Mouse (Mus musculus) heart, embryonic 12.5 days (tissue): ENCODE data around the gene Tpm3. TPM values are rescaled to one million over a fixed set of nuclear protein-coding genes. Genes with fewer than 3 reads are reported as not detected.

Experiments
- ATAC-seq: fragments of 200-750 bp; cut with Nextera tagmentation; 2 replicates; pipeline ENCODE4 v1.8.0; 2017; ENCODE audit warnings: moderate TSS enrichment, moderate library complexity; ENCODE audit not compliant: insufficient number of reproducible peaks, low FRiP score
- H3K27ac ChIP-seq: fragments of 300-500 bp; sonication (generic); 2 replicates; pipeline ENCODE4 v1.5.1; 2016; ENCODE audit warnings: mild to moderate bottlenecking, moderate library complexity; ENCODE audit not compliant: poor library complexity, severe bottlenecking
- H3K27me3 ChIP-seq: fragments of 300-500 bp; sonication (generic); replicated peaks from 2 replicates; pipeline ENCODE4 v1.6.1; 2016; ENCODE audit warnings: mild to moderate bottlenecking, moderate library complexity
- H3K36me3 ChIP-seq: fragments of 300-500 bp; sonication (generic); 2 replicates; pipeline ENCODE4 v1.6.1; 2016; ENCODE audit warnings: mild to moderate bottlenecking, moderate library complexity
- H3K4me1 ChIP-seq: fragments of 300-500 bp; sonication (generic); replicated peaks from 2 replicates; pipeline ENCODE4 v1.6.1; 2016; ENCODE audit warnings: mild to moderate bottlenecking
- H3K4me2 ChIP-seq: fragments of 300-500 bp; sonication (generic); 2 replicates; pipeline ENCODE4 v1.6.1; 2016; ENCODE audit warnings: mild to moderate bottlenecking, moderate library complexity
- H3K4me3 ChIP-seq: fragments of 300-500 bp; sonication (generic); 2 replicates; pipeline ENCODE4 v1.5.1; 2016; ENCODE audit warnings: mild to moderate bottlenecking
- H3K9ac ChIP-seq: fragments of 300-500 bp; sonication (generic); 2 replicates; pipeline ENCODE4 v1.6.1; 2016; ENCODE audit warnings: mild to moderate bottlenecking, moderate library complexity
- H3K9me3 ChIP-seq: fragments of 300-500 bp; sonication (generic); replicated peaks from 2 replicates; pipeline ENCODE4 v1.6.1; 2016; ENCODE audit warnings: mild to moderate bottlenecking, moderate library complexity
- WGBS: fragments of 180-500 bp; shearing (Covaris S2); methylation state at CpG from one replicate; pipeline ENCODE4 v1.1.7; 2016; 5-methylcytosine and 5-hydroxymethylcytosine counted together
- polyA plus RNA-seq: library from polyadenylated mRNA; unstranded; fragments of >200 nt; fragmentation: Nextera tagmentation; extraction: Ambion mirVana; gene quantifications from 2 replicates; pipeline ENCODE4 v1.2.1, GENCODE M21; 2016

Tpm3 gene
- polyA plus RNA-seq, 1 experiment from 2014 or later: 335 TPM

DNA sequence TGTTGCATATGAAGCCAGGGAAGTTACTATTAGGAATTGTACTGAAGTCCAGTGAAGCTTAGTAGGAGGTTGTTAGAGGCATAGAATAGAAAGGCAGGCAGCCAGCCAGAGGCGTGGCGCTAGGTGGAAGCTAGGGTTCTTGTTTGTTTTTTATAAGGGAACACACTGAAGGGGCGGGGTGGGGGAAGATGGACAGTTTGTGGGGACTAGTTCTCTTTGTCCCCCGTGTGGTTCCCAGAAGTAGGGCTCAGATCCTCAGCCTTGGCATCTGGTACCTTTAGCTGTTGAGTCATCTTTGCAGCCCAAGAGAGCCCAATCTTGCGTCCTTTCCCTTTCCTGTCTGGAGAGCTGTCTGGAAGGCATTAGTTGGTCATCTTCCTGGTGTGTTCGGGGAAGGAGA is 12.8 kb downstream of the Tpm3 start:
- peaks cover 53% of the 10 kb centered on the region for H3K4me1 ChIP-seq
- H3K9ac ChIP-seq: no peak overlapping the region
- H3K4me2 ChIP-seq: peak overlapping the region; percentile 33; the same call in 1 of the 2 replicates
- no peaks in the 10 kb centered on the region for H3K9me3 ChIP-seq
- no peak overlapping the region for H3K4me3 ChIP-seq
- H3K36me3 ChIP-seq: peaks cover 50% of the 10 kb centered on the region
- ATAC-seq: no peak
- 73% methylated on average over 6 of the region's 6 CpGs for WGBS
- no peaks in the 10 kb centered on the region for H3K27me3 ChIP-seq
- H3K27ac ChIP-seq: peak overlapping the region; percentile 22; the same call in 1 of the 2 replicates

DNA sequence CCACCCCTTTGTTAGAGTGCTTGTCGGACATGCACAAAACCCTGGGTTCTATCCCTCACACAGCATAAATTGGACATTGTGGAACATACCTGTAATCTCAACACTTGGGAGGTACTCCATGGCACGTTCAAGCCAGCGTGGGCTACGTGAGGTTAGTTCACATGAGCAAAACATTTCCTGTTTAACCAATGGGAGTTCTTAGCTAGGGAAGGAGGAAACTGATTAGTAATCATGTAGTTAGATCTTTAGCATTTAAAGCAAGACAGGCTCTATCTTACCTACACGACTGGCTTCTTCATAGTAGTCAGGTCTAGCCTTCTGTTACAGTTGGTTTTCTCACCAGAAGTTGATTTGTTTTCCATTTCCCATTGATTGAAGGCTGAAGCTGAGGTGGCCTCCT is 13.6 kb downstream of the Tpm3 start:
- Histone ChIP-seq H3K36me3 (peaks cover 58% of the 10 kb centered on the region), H3K27me3 (no peaks in the 10 kb centered on the region), H3K4me2 (no peak overlapping the region), H3K9me3 (no peaks in the 10 kb centered on the region), H3K4me3 (no peak overlapping the region), H3K9ac (no peak overlapping the region), H3K4me1 (peaks cover 50% of the 10 kb centered on the region), H3K27ac (no peak overlapping the region)
- 74% methylated on average over 5 of the region's 5 CpGs for WGBS
- no peak for ATAC-seq

DNA sequence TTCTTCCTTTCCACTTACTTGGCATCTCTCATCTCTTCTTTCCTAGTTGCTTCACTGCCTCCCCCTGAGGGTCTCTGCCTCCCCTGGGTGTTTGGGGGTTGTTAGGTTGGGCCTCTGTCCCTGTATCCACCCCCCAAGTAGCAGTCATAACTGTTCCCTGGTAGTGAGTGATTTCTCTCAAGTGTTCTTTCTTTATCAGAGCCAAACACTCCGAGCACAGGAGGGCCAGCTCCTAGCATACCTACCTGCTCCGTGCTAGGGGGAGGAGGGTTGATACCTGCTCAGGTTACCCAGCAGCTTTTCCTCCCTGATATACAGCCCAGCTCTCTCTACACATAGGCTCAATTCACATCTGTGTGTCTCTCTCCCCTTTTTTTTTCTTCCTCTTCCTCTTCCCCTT is 16.2 kb downstream of the Tpm3 start:
- no peak for ATAC-seq

DNA sequence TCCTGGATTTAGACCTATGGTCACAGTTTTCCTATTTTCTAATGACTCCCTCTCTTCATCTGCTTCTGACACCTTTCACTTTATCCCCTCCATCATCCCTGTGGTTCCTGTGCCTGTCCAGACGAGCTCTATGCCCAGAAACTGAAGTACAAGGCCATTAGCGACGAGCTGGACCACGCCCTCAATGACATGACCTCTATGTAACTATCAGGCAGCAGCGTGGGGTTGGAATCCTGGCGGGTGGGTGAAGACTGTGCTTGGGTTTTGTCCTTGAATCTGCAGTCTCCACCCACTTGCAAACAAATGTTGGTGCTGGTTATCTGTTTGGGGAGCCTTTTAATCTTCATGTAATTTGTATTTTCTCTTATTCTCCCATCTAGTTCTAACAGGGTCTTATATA is 18.4 kb downstream of the Tpm3 start:
- no peak overlapping the region for H3K27ac ChIP-seq
- H3K4me3 ChIP-seq: no peak overlapping the region
- 74% methylated on average over 6 of the region's 6 CpGs for WGBS
- H3K4me1 ChIP-seq: peaks cover 10% of the 10 kb centered on the region
- no peak for ATAC-seq
- no peaks in the 10 kb centered on the region for H3K9me3 ChIP-seq
- H3K27me3 ChIP-seq: no peaks in the 10 kb centered on the region
- no peak overlapping the region for H3K4me2 ChIP-seq
- H3K36me3 ChIP-seq: peaks cover 96% of the 10 kb centered on the region
- no peak overlapping the region for H3K9ac ChIP-seq

More for the DNA sequence above, 16.2 kb downstream of the Tpm3 start:
- 83% methylated on average over 2 of the region's 2 CpGs for WGBS
- H3K4me1 ChIP-seq: peaks cover 29% of the 10 kb centered on the region
- H3K27me3 ChIP-seq: no peaks in the 10 kb centered on the region
- H3K27ac ChIP-seq: no peak overlapping the region
- H3K36me3 ChIP-seq: peaks cover 84% of the 10 kb centered on the region
- H3K4me2 ChIP-seq: no peak overlapping the region
- H3K4me3 ChIP-seq: no peak overlapping the region
- no peaks in the 10 kb centered on the region for H3K9me3 ChIP-seq
- H3K9ac ChIP-seq: no peak overlapping the region

DNA sequence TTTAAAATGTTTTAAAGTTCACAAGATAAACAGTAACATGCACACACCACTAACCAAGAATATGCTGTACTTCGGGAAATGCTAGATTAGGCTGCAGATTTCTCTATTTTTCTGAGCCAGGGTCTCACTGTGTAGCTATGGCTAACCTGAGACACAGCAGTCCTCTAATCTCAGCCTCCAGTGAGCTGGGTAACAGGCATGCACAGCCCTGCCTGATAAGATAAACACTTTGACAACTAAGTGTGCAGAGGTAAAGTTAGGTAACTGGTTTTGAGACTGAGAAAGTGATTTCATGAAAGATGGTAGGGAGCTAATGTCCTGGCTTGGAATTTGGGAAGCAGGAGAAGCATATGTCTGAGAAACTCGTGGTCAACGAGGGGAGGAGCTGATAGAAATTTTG is 22.0 kb downstream of the Tpm3 start:
- peaks cover 93% of the 10 kb centered on the region for H3K36me3 ChIP-seq
- H3K27ac ChIP-seq: no peak overlapping the region
- ATAC-seq: no peak
- no peak overlapping the region for H3K9ac ChIP-seq
- H3K4me1 ChIP-seq: peaks cover 8% of the 10 kb centered on the region
- 67% methylated on average over 3 of the region's 3 CpGs for WGBS
- H3K4me3 ChIP-seq: no peak overlapping the region
- H3K27me3 ChIP-seq: no peaks in the 10 kb centered on the region
- no peak overlapping the region for H3K4me2 ChIP-seq
- no peaks in the 10 kb centered on the region for H3K9me3 ChIP-seq

GRCm38 (mm10) chr3:90097928-90098327 is 25.5 kb downstream of the Tpm3 start:
- Histone ChIP-seq H3K9ac (no peak overlapping the region), H3K4me1 (peaks cover 8% of the 10 kb centered on the region), H3K27ac (no peak overlapping the region), H3K4me3 (no peak overlapping the region), H3K9me3 (no peaks in the 10 kb centered on the region), H3K36me3 (peaks cover 72% of the 10 kb centered on the region), H3K4me2 (no peak overlapping the region), H3K27me3 (no peaks in the 10 kb centered on the region)
- 79% methylated on average over 5 of the region's 5 CpGs for WGBS
- ATAC-seq: no peak

DNA sequence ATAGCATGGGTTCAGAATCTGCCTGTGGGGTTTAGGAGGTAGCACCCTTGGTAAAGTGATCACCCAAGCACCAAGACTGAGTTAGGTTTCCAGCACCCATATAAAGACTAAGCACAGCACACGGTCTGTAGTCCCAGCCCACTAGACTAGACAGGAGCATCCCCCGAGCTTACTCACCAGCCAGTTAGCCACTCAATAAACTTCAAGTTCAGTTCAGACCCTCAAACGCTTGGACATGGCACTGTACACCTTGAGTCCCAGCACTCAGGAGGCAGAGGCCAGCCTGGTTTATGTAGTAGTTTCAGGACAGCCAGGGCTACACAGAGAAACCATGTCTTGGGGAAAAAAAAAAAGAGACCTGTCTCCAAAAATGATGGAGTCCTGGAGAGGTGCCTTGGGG is 28.6 kb downstream of the Tpm3 start:
- no peaks in the 10 kb centered on the region for H3K4me1 ChIP-seq
- no peak for ATAC-seq
- H3K27me3 ChIP-seq: no peaks in the 10 kb centered on the region
- H3K4me2 ChIP-seq: no peak overlapping the region
- H3K9ac ChIP-seq: no peak overlapping the region
- no peak overlapping the region for H3K4me3 ChIP-seq
- H3K36me3 ChIP-seq: peaks cover 44% of the 10 kb centered on the region
- 86% methylated on average over 3 of the region's 3 CpGs for WGBS
- H3K9me3 ChIP-seq: no peaks in the 10 kb centered on the region
- no peak overlapping the region for H3K27ac ChIP-seq

DNA sequence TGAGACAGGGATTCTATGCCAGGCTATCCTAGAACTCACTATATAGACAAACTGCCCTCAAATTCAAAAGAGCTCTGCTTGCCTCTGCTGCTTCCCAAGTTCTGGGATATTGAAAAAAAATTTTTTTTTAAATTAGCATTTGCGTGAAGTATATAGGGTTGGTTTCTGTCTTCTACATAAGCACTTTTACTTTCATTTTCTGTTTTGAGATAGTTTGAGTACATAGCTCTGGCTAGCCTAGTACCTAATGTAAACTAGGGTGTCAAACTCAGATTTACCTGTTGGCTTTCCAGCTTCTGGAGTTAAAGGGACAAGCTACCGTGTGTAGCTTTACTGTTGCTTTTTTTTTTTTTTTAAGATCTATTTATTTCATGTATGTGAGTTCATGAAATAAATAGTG is 29.2 kb downstream of the Tpm3 start:
- Histone ChIP-seq H3K27me3 (no peaks in the 10 kb centered on the region), H3K4me1 (no peaks in the 10 kb centered on the region), H3K36me3 (peaks cover 39% of the 10 kb centered on the region), H3K4me3 (no peak overlapping the region), H3K27ac (no peak overlapping the region), H3K9me3 (no peaks in the 10 kb centered on the region), H3K9ac (no peak overlapping the region), H3K4me2 (no peak overlapping the region)
- no peak for ATAC-seq
- WGBS: 93% methylated on average over 2 of the region's 2 CpGs

DNA sequence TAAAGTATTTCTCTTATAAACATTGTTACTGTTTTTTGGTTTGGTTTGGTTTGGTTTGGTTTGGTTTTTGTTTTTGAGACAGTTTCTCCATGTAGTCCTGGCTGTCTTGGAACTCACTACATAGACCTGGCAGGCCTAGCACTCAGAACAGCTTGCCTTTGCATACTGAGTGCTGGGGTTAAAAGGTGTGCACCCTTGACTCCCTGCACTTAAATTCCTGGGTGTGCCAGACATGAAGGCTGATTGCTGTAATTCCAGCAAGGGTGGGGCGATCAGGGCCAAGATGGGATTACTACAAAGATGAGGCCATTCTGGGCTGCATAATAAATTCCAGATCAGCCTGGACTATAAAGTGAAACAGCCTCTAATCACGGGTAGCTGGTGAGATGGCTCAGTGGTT is 29.8 kb downstream of the Tpm3 start:
- Histone ChIP-seq H3K4me3 (no peak overlapping the region), H3K27ac (no peak overlapping the region), H3K27me3 (no peaks in the 10 kb centered on the region), H3K9ac (no peak overlapping the region), H3K4me1 (no peaks in the 10 kb centered on the region), H3K4me2 (no peak overlapping the region), H3K36me3 (peaks cover 37% of the 10 kb centered on the region), H3K9me3 (no peaks in the 10 kb centered on the region)
- 80% methylated on average over 2 of the region's 2 CpGs for WGBS
- no peak for ATAC-seq

DNA sequence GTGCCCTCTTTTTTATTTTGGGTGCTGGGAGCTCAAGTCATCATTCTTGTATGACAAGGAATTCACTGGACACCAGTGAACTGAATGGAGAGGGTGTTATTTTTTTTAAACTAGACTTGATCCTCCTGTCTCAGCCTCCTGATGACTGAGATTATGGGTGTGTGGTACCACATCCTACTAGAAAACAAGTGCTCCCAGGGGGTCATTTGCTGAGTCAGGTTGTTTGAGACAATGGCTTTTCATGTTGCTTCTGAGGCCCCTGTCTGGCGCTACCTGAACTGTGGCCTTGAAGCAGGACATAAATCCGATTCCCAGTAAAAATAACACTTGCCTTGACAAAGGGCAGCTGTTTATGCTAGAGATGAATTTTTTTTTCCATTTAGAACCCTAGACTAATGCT is 30.7 kb downstream of the Tpm3 start:
- 82% methylated on average over 2 of the region's 2 CpGs for WGBS
- Histone ChIP-seq H3K4me1 (no peaks in the 10 kb centered on the region), H3K36me3 (peaks cover 27% of the 10 kb centered on the region), H3K9ac (no peak overlapping the region), H3K27ac (no peak overlapping the region), H3K9me3 (no peaks in the 10 kb centered on the region), H3K4me3 (no peak overlapping the region), H3K27me3 (no peaks in the 10 kb centered on the region), H3K4me2 (no peak overlapping the region)
- no peak for ATAC-seq

- WGBS: 80% methylated on average over 13 of the region's 13 CpGs
- ATAC-seq: no peak
- H3K27ac ChIP-seq: no peak within 1 kb of the TSS
- no peaks in the 10 kb centered on the region for H3K9me3 ChIP-seq
- no peak within 1 kb of the TSS for H3K4me3 ChIP-seq
- H3K36me3 ChIP-seq: peaks cover 20% of the 10 kb centered on the region
- no peak within 1 kb of the TSS for H3K4me2 ChIP-seq
- no peaks in the 10 kb centered on the region for H3K4me1 ChIP-seq
- H3K27me3 ChIP-seq: no peaks in the 10 kb centered on the region
- H3K9ac ChIP-seq: no peak within 1 kb of the TSS
Observed at GRCm38 (mm10) chr3:90103938-90104337, 31.5 kb downstream of the Tpm3 start, which contains the start of gene Nup210l. Nup210l (plus strand) TSS chr3:90104132.

DNA sequence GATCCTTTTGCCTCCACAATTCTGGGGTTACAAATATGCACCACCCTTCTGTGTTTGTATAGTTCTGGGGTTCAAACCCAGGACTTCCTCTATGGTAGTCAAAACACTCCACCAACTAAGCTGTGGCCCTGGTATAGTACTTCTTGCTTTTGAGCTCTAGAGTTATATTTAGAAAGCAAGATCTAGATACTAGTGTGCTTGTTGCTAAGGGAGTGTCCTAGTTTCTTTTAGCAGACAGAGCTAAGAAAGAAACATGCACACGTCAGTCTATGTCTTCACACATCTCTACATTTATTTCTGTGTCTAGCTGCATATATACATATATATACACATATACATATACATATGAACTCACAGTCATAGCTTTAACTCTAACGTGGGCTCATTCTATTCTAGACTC is 39.3 kb downstream of the Tpm3 start:
- WGBS: 46% methylated on average over 2 of the region's 2 CpGs

More for the DNA sequence above, 39.3 kb downstream of the Tpm3 start:
- ATAC-seq: no peak
- Histone ChIP-seq H3K4me1 (0 out of 2 replicates have a peak, but pooled peaks cover 3% of the 10 kb centered on the region), H3K9me3 (no peaks in the 10 kb centered on the region), H3K4me3 (no peak overlapping the region), H3K4me2 (no peak overlapping the region), H3K9ac (no peak overlapping the region), H3K36me3 (no peaks in the 10 kb centered on the region), H3K27me3 (no peaks in the 10 kb centered on the region), H3K27ac (no peak overlapping the region; the same call in 1 of the 2 replicates)
